Mouse (Mus musculus) small intestine, adult 2 months (tissue): ENCODE measurements around the gene Paip2b.
A peak's percentile ranks its signal among the peaks of the same experiment; 100 is the strongest.

Experiments
- CTCF ChIP-seq: fragments of 200-500 bp; IDR thresholded peaks from 2 replicates; pipeline ENCODE4 v1.5.1; 2012; ENCODE audit warnings: low read depth, mild to moderate bottlenecking, control low read depth, inconsistent platforms, low read length, moderate library complexity, mixed read lengths; ENCODE audit not compliant: insufficient replicate concordance, insufficient read length; ENCODE audit errors: extremely low read depth
- POLR2A ChIP-seq: fragments of 200-500 bp; IDR thresholded peaks from 2 replicates; pipeline ENCODE4 v1.6.1; 2012; ENCODE audit warnings: low read depth, mild to moderate bottlenecking, control low read depth, inconsistent platforms, low read length, moderate library complexity

- no peak for TF ChIP-seq POLR2A
- TF ChIP-seq CTCF: peak; percentile 77; the same call in 1 of the 2 replicates
These were observed 52.5 kb downstream of the Paip2b start for GRCm38 (mm10) chr6:83779026-83779425.
